Mouse (Mus musculus): ENCODE data around the gene Syne2.

- TF ChIP-seq CTCF (IDR thresholded peaks at IDR 0.05; ENCODE audit: control insufficient read depth, insufficient read depth, low read length) (no peak), POLR2A (IDR thresholded peaks at IDR 0.05; ENCODE audit: borderline replicate concordance, control insufficient read depth, low read depth, low read length) (peak; percentile 54; the same call in 1 of the 2 replicates)
Observed at GRCm38 (mm10) chr12:75817959-75818452, at the start of gene Syne2.
